Mouse (Mus musculus) limb, embryonic 14.5 days (tissue): ENCODE data around the gene Gpn3. TPM values are rescaled to one million over a fixed set of nuclear protein-coding genes. Genes with fewer than 3 reads are reported as not detected.

Experiments used
- ATAC-seq: fragments of 200-750 bp; cut with Nextera tagmentation; 2 replicates; pipeline ENCODE4 v1.8.0; 2017; ENCODE audit warnings: low read depth, moderate number of reproducible peaks, moderate TSS enrichment; ENCODE audit not compliant: low FRiP score
- DNase-seq: peaks from one replicate; pipeline ENCODE4 v3.0.0-alpha.2; 2015; ENCODE audit warnings: low spot score
- H3K27ac ChIP-seq: fragments of 300-500 bp; sonication (generic); replicated peaks from 2 replicates; pipeline ENCODE4 v1.5.1; 2014; ENCODE audit warnings: low read depth, mild to moderate bottlenecking, low read length, moderate library complexity, mixed read lengths
- H3K27me3 ChIP-seq: fragments of 300-500 bp; sonication (generic); 2 replicates; pipeline ENCODE4 v1.6.1; 2014; ENCODE audit warnings: low read length, mixed read lengths; ENCODE audit not compliant: control insufficient read depth, insufficient read depth
- H3K36me3 ChIP-seq: fragments of 300-500 bp; sonication (generic); 2 replicates; pipeline ENCODE4 v1.6.1; 2014; ENCODE audit warnings: mild to moderate bottlenecking, low read length, moderate library complexity, mixed read lengths; ENCODE audit not compliant: control insufficient read depth, insufficient read depth
- H3K4me1 ChIP-seq: fragments of 300-500 bp; sonication (generic); 2 replicates; pipeline ENCODE4 v1.6.1; 2014; ENCODE audit warnings: antibody characterized with exemption, low read length, mixed read lengths; ENCODE audit not compliant: control insufficient read depth, insufficient read depth
- H3K4me2 ChIP-seq: fragments of 300-500 bp; sonication (generic); replicated peaks from 2 replicates; pipeline ENCODE4 v1.6.1; 2014; ENCODE audit warnings: low read depth, mild to moderate bottlenecking, low read length, moderate library complexity; ENCODE audit not compliant: severe bottlenecking
- H3K4me3 ChIP-seq: fragments of 300-500 bp; sonication (generic); replicated peaks from 2 replicates; pipeline ENCODE4 v1.5.1; 2014; ENCODE audit warnings: low read length
- H3K9ac ChIP-seq: fragments of 300-500 bp; sonication (generic); 2 replicates; pipeline ENCODE4 v1.6.1; 2014; ENCODE audit warnings: mild to moderate bottlenecking, low read depth, low read length, moderate library complexity; ENCODE audit not compliant: severe bottlenecking
- H3K9me3 ChIP-seq: fragments of 300-500 bp; sonication (generic); 2 replicates; pipeline ENCODE4 v1.6.1; 2016; ENCODE audit warnings: low read length; ENCODE audit not compliant: control insufficient read depth
- POLR2A ChIP-seq: fragments of 200-500 bp; IDR thresholded peaks from 2 replicates; pipeline ENCODE4 v1.8.0; 2012; ENCODE audit warnings: inconsistent platforms, mild to moderate bottlenecking, moderate library complexity, borderline replicate concordance; ENCODE audit not compliant: insufficient read depth, insufficient read length; ENCODE audit errors: extremely low read depth
- WGBS: fragments of 180-500 bp; shearing (Covaris S2); extraction: QIAGEN DNeasy Blood & Tissue Kit; methylation state at CpG from one replicate; pipeline ENCODE4 v1.1.7; 2014; 5-methylcytosine and 5-hydroxymethylcytosine counted together
- polyA plus RNA-seq, 2 experiments: library from polyadenylated mRNA; depleted of rRNA in 1 of 2; stranded (reverse) in 1 of 2; unstranded in 1 of 2; fragments of >200 nt; fragmentation: Nextera tagmentation in 1 of 2; extraction: Ambion mirVana in 1 of 2; gene quantifications; 2 replicates each; pipeline versions ENCODE4 v1.2.1 to v1.2.3; 2012 to 2014

Gene Gpn3
- polyA plus RNA-seq, 2 experiments, result 64.1 to 74.2 TPM

- ATAC-seq, result peak; percentile 91
- DNase-seq, result peak; percentile 88
- peaks cover 5% of the 10 kb centered on the region for H3K4me1 ChIP-seq
- peak overlapping the region; percentile 98 for H3K4me3 ChIP-seq
- no peaks in the 10 kb centered on the region for H3K9me3 ChIP-seq
- TF ChIP-seq POLR2A, result no peak
- 1% methylated on average over 62 of the region's 73 CpGs for WGBS
- H3K36me3 ChIP-seq, result peaks cover 4% of the 10 kb centered on the region; the same call in 1 of the 2 replicates
- peak overlapping the region; percentile 90 for H3K27ac ChIP-seq
- H3K9ac ChIP-seq, result peak overlapping the region; percentile 92
- no peaks in the 10 kb centered on the region for H3K27me3 ChIP-seq
- H3K4me2 ChIP-seq, result peak overlapping the region; percentile 84
Observed at GRCm38 (mm10) chr5:122422071-122422964, 50.6 kb downstream of the Gpn3 start.

- Histone ChIP-seq H3K9ac (peak overlapping the region; percentile 92), H3K4me2 (peak overlapping the region; percentile 84), H3K36me3 (peaks cover 7% of the 10 kb centered on the region), H3K27ac (no peak overlapping the region), H3K9me3 (no peaks in the 10 kb centered on the region), H3K4me1 (peaks cover 5% of the 10 kb centered on the region), H3K4me3 (peak overlapping the region; percentile 98), H3K27me3 (no peaks in the 10 kb centered on the region)
- DNase-seq (no peak), ATAC-seq (no peak)
- WGBS, result 33% methylated on average over 15 of the region's 15 CpGs
- no peak for TF ChIP-seq POLR2A
Observed at GRCm38 (mm10) chr5:122423083-122423482, 51.4 kb downstream of the Gpn3 start.

GRCm38 (mm10) chr5:122425550-122425949 is 53.9 kb downstream of the Gpn3 start:
- Histone ChIP-seq H3K4me2 (no peak overlapping the region), H3K27ac (no peak overlapping the region), H3K9me3 (no peaks in the 10 kb centered on the region), H3K36me3 (peaks cover 29% of the 10 kb centered on the region), H3K4me1 (peaks cover 5% of the 10 kb centered on the region), H3K4me3 (no peak overlapping the region), H3K9ac (no peak overlapping the region), H3K27me3 (no peaks in the 10 kb centered on the region)
- TF ChIP-seq POLR2A, result no peak
- WGBS, result 75% methylated on average over 2 of the region's 2 CpGs
- DNase-seq (no peak), ATAC-seq (no peak)

GRCm38 (mm10) chr5:122430036-122430775 is 58.5 kb downstream of the Gpn3 start:
- Histone ChIP-seq H3K4me3 (no peak overlapping the region), H3K4me1 (no peaks in the 10 kb centered on the region), H3K36me3 (peaks cover 75% of the 10 kb centered on the region), H3K27ac (no peak overlapping the region), H3K9ac (no peak overlapping the region), H3K9me3 (no peaks in the 10 kb centered on the region), H3K4me2 (no peak overlapping the region), H3K27me3 (no peaks in the 10 kb centered on the region)
- no peak for TF ChIP-seq POLR2A
- DNase-seq, result no peak
- no peak for ATAC-seq
- 90% methylated on average over 4 of the region's 4 CpGs for WGBS

- ATAC-seq (no peak), DNase-seq (no peak)
- Histone ChIP-seq H3K36me3 (peaks cover 81% of the 10 kb centered on the region), H3K4me3 (no peak overlapping the region), H3K27ac (no peak overlapping the region), H3K4me1 (no peaks in the 10 kb centered on the region), H3K4me2 (no peak overlapping the region), H3K27me3 (no peaks in the 10 kb centered on the region), H3K9me3 (no peaks in the 10 kb centered on the region), H3K9ac (no peak overlapping the region)
- 95% methylated on average over 8 of the region's 8 CpGs for WGBS
- no peak for TF ChIP-seq POLR2A
Observed at GRCm38 (mm10) chr5:122431221-122431620, 59.5 kb downstream of the Gpn3 start.

Other genes starting within 250 kb of the Gpn3 start
- gene Ccdc63, start 231.1 kb upstream of the Gpn3 start, polyA plus RNA-seq (2012; rRNA removed), result 0.09 and 0.21 TPM in 2 replicates
- not detected in 2 replicates for gene Ccdc63, start 231.1 kb upstream of the Gpn3 start, polyA plus RNA-seq (2014; fragmentation: Nextera tagmentation; extraction: Ambion mirVana)
- 273 and 275 TPM in 2 replicates for gene Ppp1cc, start 213.6 kb upstream of the Gpn3 start, polyA plus RNA-seq (2012; rRNA removed)
- gene Ppp1cc, start 213.6 kb upstream of the Gpn3 start, polyA plus RNA-seq (2014; fragmentation: Nextera tagmentation; extraction: Ambion mirVana), result 234 TPM in 2 replicates
- gene Hvcn1, start 165.1 kb upstream of the Gpn3 start, polyA plus RNA-seq (2012; rRNA removed), result 9.6 and 10.4 TPM in 2 replicates
- 8.6 and 8.9 TPM in 2 replicates for gene Hvcn1, start 165.1 kb upstream of the Gpn3 start, polyA plus RNA-seq (2014; fragmentation: Nextera tagmentation; extraction: Ambion mirVana)
- 28.3 and 38.3 TPM in 2 replicates for gene Tctn1, start 107.4 kb upstream of the Gpn3 start, polyA plus RNA-seq (2012; rRNA removed)
- gene Tctn1, start 107.4 kb upstream of the Gpn3 start, polyA plus RNA-seq (2014; fragmentation: Nextera tagmentation; extraction: Ambion mirVana), result 5.5 TPM in 2 replicates
- 11.5 and 13.7 TPM in 2 replicates for gene Pptc7, start 87.5 kb upstream of the Gpn3 start, polyA plus RNA-seq (2012; rRNA removed)
- 7.6 and 8.9 TPM in 2 replicates for gene Pptc7, start 87.5 kb upstream of the Gpn3 start, polyA plus RNA-seq (2014; fragmentation: Nextera tagmentation; extraction: Ambion mirVana)
- 17.3 and 19.1 TPM in 2 replicates for gene Rad9b, start 17.6 kb upstream of the Gpn3 start, polyA plus RNA-seq (2012; rRNA removed)
- 9.7 and 10.0 TPM in 2 replicates for gene Rad9b, start 17.6 kb upstream of the Gpn3 start, polyA plus RNA-seq (2014; fragmentation: Nextera tagmentation; extraction: Ambion mirVana)
- gene Vps29, start 17.5 kb upstream of the Gpn3 start, polyA plus RNA-seq (2012; rRNA removed), result 90.6 and 106 TPM in 2 replicates
- 212 and 216 TPM in 2 replicates for gene Vps29, start 17.5 kb upstream of the Gpn3 start, polyA plus RNA-seq (2014; fragmentation: Nextera tagmentation; extraction: Ambion mirVana)
- gene Fam216a, start 488 bp downstream of the Gpn3 start, polyA plus RNA-seq (2012; rRNA removed), result 79.1 and 80.4 TPM in 2 replicates
- gene Fam216a, start 488 bp downstream of the Gpn3 start, polyA plus RNA-seq (2014; fragmentation: Nextera tagmentation; extraction: Ambion mirVana), result 78.1 and 82.8 TPM in 2 replicates
- gene Arpc3, start 20.0 kb downstream of the Gpn3 start, polyA plus RNA-seq (2012; rRNA removed), result 180 and 241 TPM in 2 replicates
- gene Arpc3, start 20.0 kb downstream of the Gpn3 start, polyA plus RNA-seq (2014; fragmentation: Nextera tagmentation; extraction: Ambion mirVana), result 46.2 and 51.0 TPM in 2 replicates
- gene Anapc7, start 49.8 kb downstream of the Gpn3 start, polyA plus RNA-seq (2012; rRNA removed), result 44.8 and 49.8 TPM in 2 replicates
- 27.6 and 31.2 TPM in 2 replicates for gene Anapc7, start 49.8 kb downstream of the Gpn3 start, polyA plus RNA-seq (2014; fragmentation: Nextera tagmentation; extraction: Ambion mirVana)
- gene Atp2a2, start 130.3 kb downstream of the Gpn3 start, polyA plus RNA-seq (2012; rRNA removed), result 96.7 and 99.0 TPM in 2 replicates
- gene Atp2a2, start 130.3 kb downstream of the Gpn3 start, polyA plus RNA-seq (2014; fragmentation: Nextera tagmentation; extraction: Ambion mirVana), result 36.5 and 39.7 TPM in 2 replicates
- 14.9 and 17.2 TPM in 2 replicates for gene Ift81, start 242.6 kb downstream of the Gpn3 start, polyA plus RNA-seq (2012; rRNA removed)
- 32.7 and 41.0 TPM in 2 replicates for gene Ift81, start 242.6 kb downstream of the Gpn3 start, polyA plus RNA-seq (2014; fragmentation: Nextera tagmentation; extraction: Ambion mirVana)